Mouse (Mus musculus): ENCODE data around the gene Npvf. TPM values are rescaled to one million over a fixed set of nuclear protein-coding genes. Genes with fewer than 3 reads are reported as not detected.

Gene Npvf
- polyA plus RNA-seq, 1 experiment from 2014 or later, result not detected

Other genes starting within 250 kb of the Npvf start
- gene Osbpl3, start 198.2 kb downstream of the Npvf start, polyA plus RNA-seq (2015; fragmentation: Nextera tagmentation; extraction: Ambion mirVana), result 19.4 and 19.7 TPM in 2 replicates
- 208 and 212 TPM in 2 replicates for gene Cycs, start 87.9 kb downstream of the Npvf start, polyA plus RNA-seq (2015; fragmentation: Nextera tagmentation; extraction: Ambion mirVana)
- 0.27 and 0.32 TPM in 2 replicates for gene 4921507P07Rik, start 57.8 kb downstream of the Npvf start, polyA plus RNA-seq (2015; fragmentation: Nextera tagmentation; extraction: Ambion mirVana)

All from heart, embryonic 16.5 days (tissue).